Mouse (Mus musculus) cortical plate, adult 2 months (tissue): ENCODE results near the gene Mrps6.

Experiments used
- CTCF ChIP-seq: fragments of 200-500 bp; IDR thresholded peaks from 2 replicates; pipeline ENCODE4 v1.5.1; 2011; ENCODE audit warnings: mild to moderate bottlenecking, control low read depth, low read length; ENCODE audit not compliant: insufficient read depth; ENCODE audit errors: extremely low read depth
- POLR2A ChIP-seq: fragments of 200-500 bp; IDR thresholded peaks from 2 replicates; pipeline ENCODE4 v1.6.1; 2011; ENCODE audit warnings: mild to moderate bottlenecking, low read length, control low read depth; ENCODE audit not compliant: insufficient read depth; ENCODE audit errors: extremely low read depth

DNA sequence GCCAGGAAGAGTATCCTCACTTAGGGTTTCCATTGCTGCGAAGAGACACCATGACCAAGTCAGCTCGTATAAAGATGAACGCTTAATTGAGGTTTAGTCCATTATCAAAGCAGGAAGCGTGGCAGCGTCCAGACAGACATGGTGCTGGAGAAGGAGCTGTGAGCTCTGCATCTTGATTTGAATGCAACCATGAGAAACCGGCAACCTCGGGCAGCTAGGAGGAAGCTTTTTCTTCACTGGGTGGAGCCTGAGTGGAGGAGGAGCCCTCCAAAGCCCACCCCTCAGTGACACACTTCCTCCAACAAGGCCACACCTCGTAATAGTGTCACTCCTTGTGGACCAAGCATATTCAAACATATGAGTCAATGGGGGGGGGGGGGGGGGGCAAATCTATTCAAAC lies 71.8 kb downstream of the Mrps6 start:
- TF ChIP-seq CTCF (no peak), POLR2A (no peak)
